Mouse (Mus musculus): ENCODE data around the gene Vsig1. TPM values are rescaled to one million over a fixed set of nuclear protein-coding genes. Genes with fewer than 3 reads are reported as not detected.

Gene Vsig1
- polyA plus RNA-seq, 1 experiment from 2014 or later: not detected

Other genes with a start within 250 kb of the Vsig1 start
- gene Mid2, start 243.0 kb upstream of the Vsig1 start, polyA plus RNA-seq (2015; fragmentation: Nextera tagmentation; extraction: Ambion mirVana): 7.2 and 8.8 TPM in 2 replicates
- gene Tex13b, start 94.2 kb upstream of the Vsig1 start, polyA plus RNA-seq (2015; fragmentation: Nextera tagmentation; extraction: Ambion mirVana): not detected in 2 replicates
- gene Psmd10, start 49.1 kb downstream of the Vsig1 start, polyA plus RNA-seq (2015; fragmentation: Nextera tagmentation; extraction: Ambion mirVana): 38.2 and 41.8 TPM in 2 replicates
- 13.4 and 14.7 TPM in 2 replicates for gene Atg4a, start 49.3 kb downstream of the Vsig1 start, polyA plus RNA-seq (2015; fragmentation: Nextera tagmentation; extraction: Ambion mirVana)

Measured in heart, embryonic 16.5 days (tissue).